Mouse (Mus musculus) liver, embryonic 16.5 days (tissue): Measurements from ENCODE around the gene Ggt6. TPM values are rescaled to one million over a fixed set of nuclear protein-coding genes. Genes with fewer than 3 reads are reported as not detected.

Experiments
- ATAC-seq: fragments of 200-750 bp; cut with Nextera tagmentation; 2 replicates; pipeline ENCODE4 v1.8.0; 2017; ENCODE audit warnings: low read depth, mild to moderate bottlenecking, moderate number of reproducible peaks, moderate library complexity
- H3K27ac ChIP-seq: fragments of 300-500 bp; sonication (generic); 2 replicates; pipeline ENCODE4 v1.5.1; 2014; ENCODE audit warnings: mild to moderate bottlenecking, low read length
- H3K27me3 ChIP-seq: fragments of 300-500 bp; sonication (generic); 2 replicates; pipeline ENCODE4 v1.6.1; 2014; ENCODE audit warnings: low read depth, low read length, mixed read lengths; ENCODE audit not compliant: control insufficient read depth, insufficient read depth
- H3K36me3 ChIP-seq: fragments of 300-500 bp; sonication (generic); 2 replicates; pipeline ENCODE4 v1.6.1; 2014; ENCODE audit warnings: mild to moderate bottlenecking; ENCODE audit not compliant: control insufficient read depth, insufficient read depth
- H3K4me1 ChIP-seq: fragments of 300-500 bp; sonication (generic); 2 replicates; pipeline ENCODE4 v1.6.1; 2014; ENCODE audit warnings: low read depth, low read length, mixed read lengths; ENCODE audit not compliant: control insufficient read depth
- H3K4me2 ChIP-seq: fragments of 300-500 bp; sonication (generic); 2 replicates; pipeline ENCODE4 v1.6.1; 2014; ENCODE audit warnings: low read depth, low read length, mixed read lengths
- H3K4me3 ChIP-seq: fragments of 300-500 bp; sonication (generic); 2 replicates; pipeline ENCODE4 v1.5.1; 2014; ENCODE audit warnings: low read depth, mild to moderate bottlenecking, low read length
- H3K9ac ChIP-seq: fragments of 300-500 bp; sonication (generic); 2 replicates; pipeline ENCODE4 v1.6.1; 2014; ENCODE audit warnings: low read depth, low read length
- H3K9me3 ChIP-seq: fragments of 300-500 bp; sonication (generic); replicated peaks from 2 replicates; pipeline ENCODE4 v1.6.1; 2016; ENCODE audit warnings: low read length; ENCODE audit not compliant: control insufficient read depth
- WGBS: fragments of 180-500 bp; shearing (Covaris S2); extraction: QIAGEN DNeasy Blood & Tissue Kit; methylation state at CpG from one replicate; pipeline ENCODE4 v1.1.7; 2014; ENCODE audit not compliant: insufficient replicate concordance; 5-methylcytosine and 5-hydroxymethylcytosine counted together
- polyA plus RNA-seq: library from polyadenylated mRNA; unstranded; fragments of >200 nt; fragmentation: Nextera tagmentation; extraction: Ambion mirVana; gene quantifications from 2 replicates; pipeline ENCODE4 v1.2.1, GENCODE M21; 2015

Gene Ggt6
- polyA plus RNA-seq, 1 experiment from 2014 or later: 0.94 TPM

- no peaks in the 10 kb centered on the region for H3K36me3 ChIP-seq
- WGBS: 34% methylated on average over 3 of the region's 3 CpGs
- H3K9me3 ChIP-seq: no peaks in the 10 kb centered on the region
- peak overlapping the region; percentile 42 for H3K4me2 ChIP-seq
- no peak overlapping the region for H3K9ac ChIP-seq
- peaks cover 52% of the 10 kb centered on the region for H3K4me1 ChIP-seq
- H3K27ac ChIP-seq: peak overlapping the region; percentile 86
- H3K27me3 ChIP-seq: no peaks in the 10 kb centered on the region
- H3K4me3 ChIP-seq: no peak overlapping the region
- peak; percentile 81 for ATAC-seq
Measured at GRCm38 (mm10) chr11:72474926-72475325, 39.6 kb downstream of the Ggt6 start.

DNA sequence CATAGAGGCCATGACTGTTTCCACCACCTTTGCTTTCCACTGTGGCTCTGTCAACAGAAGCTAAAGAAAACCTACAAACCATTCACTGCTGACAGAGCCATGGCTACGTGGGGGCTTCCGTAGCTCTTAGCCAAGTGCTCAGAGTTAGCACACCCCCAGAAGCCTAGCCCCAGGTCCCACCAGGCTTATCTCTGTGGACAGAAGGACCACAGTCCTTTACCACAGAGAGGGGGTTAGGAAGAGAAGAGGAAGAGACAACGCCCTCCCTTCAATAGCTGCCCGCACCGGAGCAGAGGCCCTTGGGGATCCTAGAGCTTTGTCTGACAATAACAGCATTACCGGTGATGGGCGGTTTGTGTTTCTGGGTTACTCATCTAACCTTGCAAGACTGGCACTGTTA is 40.1 kb downstream of the Ggt6 start:
- peaks cover 48% of the 10 kb centered on the region for H3K4me1 ChIP-seq
- 8% methylated on average over 7 of the region's 7 CpGs for WGBS
- ATAC-seq: peak; percentile 50

GRCm38 (mm10) chr11:72476074-72476625 is 40.8 kb downstream of the Ggt6 start:
- Histone ChIP-seq H3K4me2 (0 out of 2 replicates have a peak overlapping the region, but pooled peaks have one; percentile 42), H3K9ac (no peak overlapping the region), H3K36me3 (no peaks in the 10 kb centered on the region), H3K27me3 (no peaks in the 10 kb centered on the region), H3K4me3 (no peak overlapping the region), H3K9me3 (no peaks in the 10 kb centered on the region), H3K4me1 (peaks cover 42% of the 10 kb centered on the region), H3K27ac (peak overlapping the region; percentile 86; the same call in 1 of the 2 replicates)
- WGBS: 27% methylated on average over 7 of the region's 7 CpGs
- ATAC-seq: no peak

More for the DNA sequence above, 40.1 kb downstream of the Ggt6 start:
- H3K9me3 ChIP-seq: no peaks in the 10 kb centered on the region
- 0 out of 2 replicates have a peak overlapping the region, but pooled peaks have one; percentile 42 for H3K4me2 ChIP-seq
- H3K27me3 ChIP-seq: no peaks in the 10 kb centered on the region
- H3K4me3 ChIP-seq: no peak overlapping the region
- H3K9ac ChIP-seq: no peak overlapping the region
- no peaks in the 10 kb centered on the region for H3K36me3 ChIP-seq
- H3K27ac ChIP-seq: peak overlapping the region; percentile 86

DNA sequence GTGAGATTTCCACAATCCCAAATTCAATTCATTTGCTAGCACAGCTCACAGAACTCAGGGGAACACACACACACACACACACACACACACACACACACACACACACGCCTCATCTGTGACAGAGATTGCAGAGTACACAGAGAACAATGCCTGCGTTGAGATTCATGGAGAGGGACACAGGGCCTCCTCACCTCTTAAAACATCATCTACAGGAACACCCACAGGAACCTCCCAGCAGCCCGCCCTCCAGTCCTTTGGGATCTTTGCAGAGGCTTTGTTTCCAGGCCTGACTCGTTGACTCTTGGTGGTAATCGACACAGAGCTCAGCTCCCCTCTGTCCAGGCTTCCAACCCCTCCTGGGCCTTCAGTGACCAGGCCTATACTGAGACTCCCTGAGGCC is 41.9 kb downstream of the Ggt6 start:
- no peak overlapping the region for H3K27ac ChIP-seq
- no peak overlapping the region for H3K4me3 ChIP-seq

DNA sequence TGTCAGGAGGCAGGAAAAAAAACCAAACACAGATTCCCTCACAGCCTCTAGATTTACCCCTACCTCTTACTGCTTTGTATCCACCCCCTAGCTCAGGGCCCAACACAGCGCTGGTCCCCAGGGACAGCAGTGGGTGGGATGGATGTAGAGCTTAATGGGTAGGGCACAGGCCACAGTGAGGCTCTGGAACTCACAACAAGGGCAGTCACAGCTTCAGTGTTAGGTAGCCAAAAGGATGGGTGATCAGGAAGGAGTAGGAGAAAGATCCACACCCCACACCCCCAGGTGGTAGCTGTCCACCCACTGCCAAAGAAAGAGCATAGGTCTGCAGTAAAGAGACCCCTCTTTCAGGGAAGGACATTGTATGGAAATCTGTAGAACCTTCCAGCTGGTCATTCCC is 42.3 kb downstream of the Ggt6 start:
- Histone ChIP-seq H3K4me1 (peaks cover 53% of the 10 kb centered on the region), H3K27ac (no peak overlapping the region), H3K4me2 (no peak overlapping the region), H3K9me3 (no peaks in the 10 kb centered on the region), H3K4me3 (no peak overlapping the region), H3K36me3 (no peaks in the 10 kb centered on the region), H3K27me3 (no peaks in the 10 kb centered on the region), H3K9ac (no peak overlapping the region)
- ATAC-seq: no peak
- 71% methylated on average over 1 of the region's 1 CpGs for WGBS

More for the DNA sequence above, 41.9 kb downstream of the Ggt6 start:
- H3K9ac ChIP-seq: no peak overlapping the region
- H3K27me3 ChIP-seq: no peaks in the 10 kb centered on the region
- ATAC-seq: no peak
- H3K9me3 ChIP-seq: no peaks in the 10 kb centered on the region
- 18% methylated on average over 5 of the region's 5 CpGs for WGBS
- peaks cover 48% of the 10 kb centered on the region for H3K4me1 ChIP-seq
- H3K36me3 ChIP-seq: no peaks in the 10 kb centered on the region
- H3K4me2 ChIP-seq: no peak overlapping the region

GRCm38 (mm10) chr11:72478228-72478627 is 42.9 kb downstream of the Ggt6 start:
- H3K9me3 ChIP-seq: no peaks in the 10 kb centered on the region
- no peak for ATAC-seq
- no peak overlapping the region for H3K4me2 ChIP-seq
- no peak overlapping the region; the same call in 1 of the 2 replicates for H3K27ac ChIP-seq
- H3K9ac ChIP-seq: no peak overlapping the region
- H3K27me3 ChIP-seq: no peaks in the 10 kb centered on the region
- 49% methylated on average over 6 of the region's 6 CpGs for WGBS
- peaks cover 57% of the 10 kb centered on the region for H3K4me1 ChIP-seq
- no peak overlapping the region for H3K4me3 ChIP-seq
- H3K36me3 ChIP-seq: no peaks in the 10 kb centered on the region

DNA sequence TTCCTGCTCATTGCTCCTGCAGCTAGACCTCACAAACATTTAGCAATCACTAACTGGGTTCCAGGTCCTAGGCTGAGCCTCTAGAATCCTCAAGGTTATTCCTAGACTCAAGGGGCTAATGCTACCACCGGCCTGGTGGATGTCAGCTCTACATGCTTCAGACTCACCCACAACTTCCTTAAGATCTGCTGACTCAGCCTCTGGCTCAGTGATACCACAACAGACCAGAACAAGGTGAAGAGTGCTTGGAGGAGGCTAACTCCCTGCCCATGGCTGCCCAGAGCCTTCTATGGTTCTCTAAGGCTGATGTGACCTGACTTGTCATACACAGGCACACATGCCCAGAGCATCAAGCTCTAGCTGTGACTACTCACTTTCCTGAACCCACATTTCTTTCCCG is 44.2 kb downstream of the Ggt6 start:
- H3K4me1 ChIP-seq: peaks cover 56% of the 10 kb centered on the region

DNA sequence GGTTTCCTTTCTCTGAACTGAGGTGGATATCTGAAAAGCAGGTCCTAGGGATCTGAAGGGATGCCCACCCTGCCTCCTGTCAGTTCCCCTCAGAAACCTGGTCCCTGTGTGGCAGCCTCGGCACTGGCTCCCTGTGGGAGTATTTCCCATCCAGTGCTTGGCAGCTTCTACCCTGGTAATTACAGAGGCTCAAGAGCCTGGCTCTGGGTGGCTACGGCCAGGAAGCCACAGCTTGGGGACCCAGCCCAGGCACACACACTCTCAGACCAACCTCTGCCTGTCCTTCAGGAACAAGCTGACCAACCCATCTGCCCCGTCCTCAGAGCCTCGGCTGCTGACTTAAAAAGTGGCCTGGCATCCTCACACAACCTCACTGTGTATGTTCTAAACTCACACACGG is 46.0 kb downstream of the Ggt6 start:
- H3K27ac ChIP-seq: peak overlapping the region; percentile 53
- peaks cover 43% of the 10 kb centered on the region for H3K4me1 ChIP-seq
- no peak overlapping the region for H3K4me3 ChIP-seq
- no peaks in the 10 kb centered on the region for H3K9me3 ChIP-seq
- H3K4me2 ChIP-seq: no peak overlapping the region
- WGBS: 24% methylated on average over 5 of the region's 5 CpGs
- no peaks in the 10 kb centered on the region for H3K27me3 ChIP-seq
- H3K36me3 ChIP-seq: no peaks in the 10 kb centered on the region
- no peak for ATAC-seq
- no peak overlapping the region for H3K9ac ChIP-seq

More for the DNA sequence above, 44.2 kb downstream of the Ggt6 start:
- no peak overlapping the region for H3K27ac ChIP-seq
- no peak for ATAC-seq
- 25% methylated on average over 2 of the region's 2 CpGs for WGBS
- H3K9ac ChIP-seq: no peak overlapping the region
- no peak overlapping the region for H3K4me2 ChIP-seq
- H3K27me3 ChIP-seq: no peaks in the 10 kb centered on the region
- no peak overlapping the region for H3K4me3 ChIP-seq
- no peaks in the 10 kb centered on the region for H3K9me3 ChIP-seq
- H3K36me3 ChIP-seq: no peaks in the 10 kb centered on the region

DNA sequence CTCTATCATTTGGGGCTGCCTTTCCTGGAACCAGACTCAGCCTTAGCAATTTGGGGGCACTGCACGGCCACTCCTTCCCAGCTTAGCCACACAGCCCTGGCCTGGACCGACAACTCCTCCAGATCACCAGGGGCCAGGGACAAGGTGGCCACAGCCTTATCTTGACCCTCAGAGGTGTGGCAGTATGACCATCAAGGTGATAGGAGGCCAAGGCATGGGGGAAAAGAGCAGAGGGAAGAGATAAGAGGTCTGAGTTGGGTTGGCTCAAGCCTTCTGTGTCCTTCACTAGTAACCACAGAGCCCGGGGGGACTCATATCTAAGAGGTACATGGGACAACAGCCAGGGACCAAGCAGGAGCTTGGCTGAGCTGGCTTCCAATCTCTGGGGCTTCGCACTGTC is 46.6 kb downstream of the Ggt6 start:
- Histone ChIP-seq H3K27ac (peak overlapping the region; percentile 53), H3K4me1 (peaks cover 42% of the 10 kb centered on the region), H3K9me3 (no peaks in the 10 kb centered on the region), H3K36me3 (no peaks in the 10 kb centered on the region), H3K4me3 (no peak overlapping the region), H3K27me3 (no peaks in the 10 kb centered on the region), H3K4me2 (peak overlapping the region; percentile 10; the same call in 1 of the 2 replicates), H3K9ac (no peak overlapping the region)
- ATAC-seq: peak; percentile 80
- 11% methylated on average over 4 of the region's 4 CpGs for WGBS
